Mouse (Mus musculus) adrenal gland, postnatal 4 days (tissue): ENCODE results near the gene Arsj. TPM values are rescaled to one million over a fixed set of nuclear protein-coding genes. Genes with fewer than 3 reads are reported as not detected.

Experiments
- DNase-seq, 2 experiments: peaks; one replicate each; pipeline ENCODE4 v3.0.0; 2021 to 2022; ENCODE audit warnings: low spot score in 2 of 2, mixed read lengths in 2 of 2
- long read RNA-seq, 2 experiments: library from polyadenylated mRNA; stranded (forward); transcript quantifications; one replicate each; pipeline ENCODE4 v2.0.0; 2021
- total RNA-seq, 2 experiments: library from RNA; stranded (reverse); gene quantifications; 2 replicates each; pipeline ENCODE4 v1.2.3; 2021

The Arsj gene
- under 1 TPM; 0.85 to 0.90 TPM for total RNA-seq
- long read RNA-seq, experiment 1, partial matches to known transcripts: 1 of 1 reads
- long read RNA-seq, experiment 1, other reads (novel, unspliced or antisense): 0 of 1 reads
- long read RNA-seq, experiment 2: 0 reads

GRCm38 (mm10) chr3:126363568-126364505 is at the start of gene Arsj:
Gene Arsj (plus strand): TSS chr3:126363684.
- DNase-seq: peak in 1 of 2 experiments; percentile 16

- DNase-seq: no peak
These were observed 38.5 kb upstream of the Arsj start for GRCm38 (mm10) chr3:126324872-126325498.

- DNase-seq: no peak
These were observed 37.4 kb upstream of the Arsj start for GRCm38 (mm10) chr3:126325891-126326627.

- no peak for DNase-seq
These were observed 36.7 kb upstream of the Arsj start for GRCm38 (mm10) chr3:126326628-126327325.

GRCm38 (mm10) chr3:126335329-126335728 is 28.2 kb upstream of the Arsj start:
- DNase-seq: no peak

- no peak for DNase-seq
These were observed 18.7 kb upstream of the Arsj start for GRCm38 (mm10) chr3:126344745-126345144.

GRCm38 (mm10) chr3:126359760-126360159 is 3.7 kb upstream of the Arsj start:
- DNase-seq: no peak

GRCm38 (mm10) chr3:126362392-126362791 is 1.1 kb upstream of the Arsj start:
- no peak for DNase-seq

GRCm38 (mm10) chr3:126362931-126363525 is 456 bp upstream of the Arsj start:
- DNase-seq: no peak

GRCm38 (mm10) chr3:126364555-126364954 is 1.1 kb downstream of the Arsj start:
- no peak for DNase-seq

- DNase-seq: no peak
These were observed 7.1 kb downstream of the Arsj start for GRCm38 (mm10) chr3:126370571-126370970.

GRCm38 (mm10) chr3:126372815-126373545 is 9.5 kb downstream of the Arsj start:
- DNase-seq: no peak

- DNase-seq: no peak
These were observed 10.2 kb downstream of the Arsj start for GRCm38 (mm10) chr3:126373721-126374120.

- no peak for DNase-seq
These were observed 15.8 kb downstream of the Arsj start for GRCm38 (mm10) chr3:126379252-126379651.

- no peak for DNase-seq
These were observed 16.2 kb downstream of the Arsj start for GRCm38 (mm10) chr3:126379702-126380101.

GRCm38 (mm10) chr3:126383276-126383675 is 19.8 kb downstream of the Arsj start:
- no peak for DNase-seq

- DNase-seq: no peak
These were observed 21.4 kb downstream of the Arsj start for GRCm38 (mm10) chr3:126384657-126385438.

- DNase-seq: no peak
These were observed 34.0 kb downstream of the Arsj start for GRCm38 (mm10) chr3:126397451-126397850.
